Mouse (Mus musculus) embryonic facial prominence, embryonic 15.5 days (tissue): Measurements from ENCODE around the gene Add3. TPM values are rescaled to one million over a fixed set of nuclear protein-coding genes. Genes with fewer than 3 reads are reported as not detected.
A peak's percentile ranks its signal among the peaks of the same experiment; 100 is the strongest.

ENCODE experiments used
- ATAC-seq: fragments of 200-750 bp; cut with Nextera tagmentation; 2 replicates; pipeline ENCODE4 v1.8.0; 2017; ENCODE audit warnings: low read depth, moderate TSS enrichment; ENCODE audit not compliant: insufficient number of reproducible peaks, low FRiP score, low TSS enrichment
- H3K27ac ChIP-seq: fragments of 300-500 bp; sonication (generic); replicated peaks from 2 replicates; pipeline ENCODE4 v1.5.1; 2015; ENCODE audit warnings: mild to moderate bottlenecking, inconsistent platforms
- H3K27me3 ChIP-seq: fragments of 300-500 bp; sonication (generic); 2 replicates; pipeline ENCODE4 v1.6.1; 2015; ENCODE audit warnings: inconsistent platforms
- H3K36me3 ChIP-seq: fragments of 300-500 bp; sonication (generic); 2 replicates; pipeline ENCODE4 v1.6.1; 2015; ENCODE audit warnings: mild to moderate bottlenecking, inconsistent platforms
- H3K4me1 ChIP-seq: fragments of 300-500 bp; sonication (generic); 2 replicates; pipeline ENCODE4 v1.6.1; 2015; ENCODE audit warnings: inconsistent platforms
- H3K4me2 ChIP-seq: fragments of 300-500 bp; sonication (generic); replicated peaks from 2 replicates; pipeline ENCODE4 v1.6.1; 2015; ENCODE audit warnings: mild to moderate bottlenecking, inconsistent platforms
- H3K4me3 ChIP-seq: fragments of 300-500 bp; sonication (generic); replicated peaks from 2 replicates; pipeline ENCODE4 v1.5.1; 2015; ENCODE audit warnings: mild to moderate bottlenecking, inconsistent platforms
- H3K9ac ChIP-seq: fragments of 300-500 bp; sonication (generic); 2 replicates; pipeline ENCODE4 v1.6.1; 2015; ENCODE audit warnings: inconsistent platforms
- H3K9me3 ChIP-seq: fragments of 300-500 bp; sonication (generic); replicated peaks from 2 replicates; pipeline ENCODE4 v1.6.1; 2016; ENCODE audit warnings: inconsistent platforms
- WGBS: fragments of 180-500 bp; shearing (Covaris S2); methylation state at CpG from one replicate; pipeline ENCODE4 v1.1.7; 2015; 5-methylcytosine and 5-hydroxymethylcytosine counted together
- polyA plus RNA-seq: library from polyadenylated mRNA; unstranded; fragments of >200 nt; fragmentation: Nextera tagmentation; extraction: Ambion mirVana; gene quantifications from 2 replicates; pipeline ENCODE4 v1.2.1, GENCODE M21; 2015

The Add3 gene
- 73.1 and 79.4 TPM in 2 replicates for polyA plus RNA-seq

DNA sequence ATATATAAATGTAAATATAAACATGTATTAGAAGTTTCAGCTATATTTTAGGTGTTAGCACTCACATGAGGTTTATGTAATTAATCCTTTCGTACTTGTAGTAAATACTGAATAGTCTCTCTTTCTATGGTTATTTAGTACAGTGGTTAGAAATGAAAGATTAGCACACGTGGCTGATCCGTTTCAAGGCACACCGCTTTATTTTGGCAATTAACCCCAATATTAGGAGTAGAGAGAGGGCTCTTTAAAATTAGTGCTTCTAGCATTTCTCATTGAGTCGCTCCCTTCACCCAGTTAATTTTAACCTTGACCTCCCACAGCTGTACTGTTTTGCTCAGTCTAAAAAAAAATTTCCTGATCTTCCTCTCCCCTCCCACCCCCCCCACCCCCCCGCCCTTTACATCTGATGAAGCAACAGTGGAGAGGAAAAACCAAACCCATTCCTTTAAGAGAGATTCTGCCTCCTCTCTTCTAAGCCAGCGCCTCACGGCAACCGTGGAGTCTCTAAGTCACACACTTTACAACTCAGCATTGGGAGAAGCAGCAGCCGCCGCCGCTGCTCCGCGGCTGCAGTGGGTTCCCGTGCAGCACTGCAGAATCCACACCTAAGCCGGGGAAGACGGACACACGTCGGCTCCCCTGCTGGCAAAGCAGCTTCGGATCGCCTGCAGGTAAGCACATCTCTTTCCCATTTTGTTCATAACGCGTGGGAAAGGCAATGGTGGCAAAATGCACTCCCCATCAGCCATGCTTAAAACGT, at the start of gene Add3:
Add3 (plus strand) TSS at position 400 of the 760 bp plus-strand sequence.
- peak within 1 kb of the TSS; percentile 39 for H3K9ac ChIP-seq
- no peaks in the 10 kb centered on the region for H3K36me3 ChIP-seq
- ATAC-seq = no peak
- H3K4me2 ChIP-seq = peak within 1 kb of the TSS; percentile 76
- peaks cover 46% of the 10 kb centered on the region for H3K4me1 ChIP-seq
- no peaks in the 10 kb centered on the region for H3K27me3 ChIP-seq
- peak within 1 kb of the TSS; percentile 94 for H3K27ac ChIP-seq
- peak within 1 kb of the TSS; percentile 96 for H3K4me3 ChIP-seq
- 6% methylated on average over 24 of the region's 24 CpGs for WGBS
- H3K9me3 ChIP-seq = no peaks in the 10 kb centered on the region

- Histone ChIP-seq H3K4me3 (no peak overlapping the region), H3K36me3 (no peaks in the 10 kb centered on the region), H3K9me3 (no peaks in the 10 kb centered on the region), H3K4me1 (peaks cover 27% of the 10 kb centered on the region), H3K27me3 (no peaks in the 10 kb centered on the region), H3K4me2 (no peak overlapping the region), H3K27ac (no peak overlapping the region), H3K9ac (no peak overlapping the region)
- 91% methylated on average over 5 of the region's 5 CpGs for WGBS
- no peak for ATAC-seq
Measured at GRCm38 (mm10) chr19:53090677-53091076, 49.6 kb upstream of the Add3 start.

- Histone ChIP-seq H3K9ac (no peak overlapping the region), H3K4me3 (no peak overlapping the region), H3K27ac (no peak overlapping the region), H3K9me3 (no peaks in the 10 kb centered on the region), H3K4me1 (peaks cover 13% of the 10 kb centered on the region), H3K27me3 (no peaks in the 10 kb centered on the region), H3K36me3 (no peaks in the 10 kb centered on the region), H3K4me2 (no peak overlapping the region)
- ATAC-seq = no peak
- 81% methylated on average over 6 of the region's 6 CpGs for WGBS
Measured at GRCm38 (mm10) chr19:53092251-53092650, 48.0 kb upstream of the Add3 start.

- ATAC-seq = no peak
- no peak overlapping the region for H3K4me3 ChIP-seq
- no peaks in the 10 kb centered on the region for H3K9me3 ChIP-seq
- H3K27ac ChIP-seq = no peak overlapping the region
- no peaks in the 10 kb centered on the region for H3K27me3 ChIP-seq
- no peak overlapping the region for H3K9ac ChIP-seq
- 79% methylated on average over 3 of the region's 3 CpGs for WGBS
- H3K36me3 ChIP-seq = no peaks in the 10 kb centered on the region
- H3K4me2 ChIP-seq = no peak overlapping the region
- H3K4me1 ChIP-seq = 0 out of 2 replicates have a peak, but pooled peaks cover 3% of the 10 kb centered on the region
Measured at GRCm38 (mm10) chr19:53093294-53093693, 46.9 kb upstream of the Add3 start.

- no peaks in the 10 kb centered on the region for H3K27me3 ChIP-seq
- H3K4me1 ChIP-seq = 0 out of 2 replicates have a peak, but pooled peaks cover 3% of the 10 kb centered on the region
- H3K9me3 ChIP-seq = no peaks in the 10 kb centered on the region
- no peak overlapping the region for H3K4me2 ChIP-seq
- ATAC-seq = no peak
- H3K27ac ChIP-seq = no peak overlapping the region
- H3K36me3 ChIP-seq = no peaks in the 10 kb centered on the region
- 70% methylated on average over 4 of the region's 4 CpGs for WGBS
- no peak overlapping the region for H3K4me3 ChIP-seq
- no peak overlapping the region for H3K9ac ChIP-seq
Measured at GRCm38 (mm10) chr19:53094684-53095083, 45.6 kb upstream of the Add3 start.

- Histone ChIP-seq H3K4me1 (peaks cover 11% of the 10 kb centered on the region; the same call in 1 of the 2 replicates), H3K27me3 (no peaks in the 10 kb centered on the region), H3K4me2 (no peak overlapping the region), H3K36me3 (no peaks in the 10 kb centered on the region), H3K4me3 (no peak overlapping the region), H3K9ac (no peak overlapping the region), H3K27ac (no peak overlapping the region), H3K9me3 (no peaks in the 10 kb centered on the region)
- ATAC-seq = no peak
- WGBS = 54% methylated on average over 12 of the region's 12 CpGs
Measured at GRCm38 (mm10) chr19:53101374-53102300, 38.6 kb upstream of the Add3 start.

DNA sequence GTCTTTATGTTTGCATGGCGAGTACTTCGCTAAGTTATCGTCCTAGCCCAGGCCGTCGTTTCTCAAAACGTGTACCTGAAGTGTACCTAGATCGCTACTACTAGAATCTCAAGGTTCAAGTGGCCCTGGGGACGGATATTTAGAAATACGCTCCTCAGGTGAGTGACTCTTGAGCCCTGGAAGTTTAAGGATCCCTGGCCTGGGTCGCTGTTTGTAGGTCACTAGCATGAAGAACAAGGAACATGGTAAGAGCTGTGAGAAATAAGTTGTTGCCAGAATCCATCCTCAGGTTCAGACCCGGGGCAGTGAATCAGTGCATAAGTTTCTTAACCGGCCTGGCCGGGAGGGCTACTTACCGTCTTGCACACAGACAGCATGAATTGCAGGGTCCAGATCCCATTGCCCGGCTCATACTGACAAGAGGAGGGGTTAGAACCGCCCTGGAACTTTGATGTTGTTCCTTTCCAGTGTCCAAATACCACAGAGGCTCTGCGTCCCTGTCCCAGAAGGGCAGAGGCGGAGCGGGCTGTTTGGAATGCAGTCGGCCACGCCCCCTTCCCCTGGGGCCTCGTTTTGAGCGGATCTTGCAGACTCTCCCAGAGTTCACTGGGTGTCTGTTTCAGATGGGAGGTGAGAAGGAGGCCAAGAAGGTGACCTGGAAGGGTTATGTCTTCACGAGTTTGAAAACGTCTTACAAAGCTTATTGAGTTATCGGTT, 34.7 kb upstream of the Add3 start:
- Histone ChIP-seq H3K27ac (no peak overlapping the region), H3K9me3 (no peaks in the 10 kb centered on the region), H3K27me3 (no peaks in the 10 kb centered on the region), H3K4me2 (no peak overlapping the region), H3K4me1 (peaks cover 11% of the 10 kb centered on the region; the same call in 1 of the 2 replicates), H3K4me3 (no peak overlapping the region), H3K9ac (no peak overlapping the region), H3K36me3 (no peaks in the 10 kb centered on the region)
- WGBS = 45% methylated on average over 26 of the region's 26 CpGs
- ATAC-seq = peak; percentile 63; the same call in 1 of the 2 replicates

GRCm38 (mm10) chr19:53106952-53107351, 33.3 kb upstream of the Add3 start:
- H3K27me3 ChIP-seq = no peaks in the 10 kb centered on the region
- H3K36me3 ChIP-seq = no peaks in the 10 kb centered on the region
- H3K27ac ChIP-seq = no peak overlapping the region
- no peak; the same call in 1 of the 2 replicates for ATAC-seq
- no peaks in the 10 kb centered on the region for H3K9me3 ChIP-seq
- H3K4me3 ChIP-seq = no peak overlapping the region
- H3K4me1 ChIP-seq = peaks cover 7% of the 10 kb centered on the region; the same call in 1 of the 2 replicates
- no peak overlapping the region for H3K4me2 ChIP-seq
- H3K9ac ChIP-seq = no peak overlapping the region
- 80% methylated on average over 7 of the region's 7 CpGs for WGBS

DNA sequence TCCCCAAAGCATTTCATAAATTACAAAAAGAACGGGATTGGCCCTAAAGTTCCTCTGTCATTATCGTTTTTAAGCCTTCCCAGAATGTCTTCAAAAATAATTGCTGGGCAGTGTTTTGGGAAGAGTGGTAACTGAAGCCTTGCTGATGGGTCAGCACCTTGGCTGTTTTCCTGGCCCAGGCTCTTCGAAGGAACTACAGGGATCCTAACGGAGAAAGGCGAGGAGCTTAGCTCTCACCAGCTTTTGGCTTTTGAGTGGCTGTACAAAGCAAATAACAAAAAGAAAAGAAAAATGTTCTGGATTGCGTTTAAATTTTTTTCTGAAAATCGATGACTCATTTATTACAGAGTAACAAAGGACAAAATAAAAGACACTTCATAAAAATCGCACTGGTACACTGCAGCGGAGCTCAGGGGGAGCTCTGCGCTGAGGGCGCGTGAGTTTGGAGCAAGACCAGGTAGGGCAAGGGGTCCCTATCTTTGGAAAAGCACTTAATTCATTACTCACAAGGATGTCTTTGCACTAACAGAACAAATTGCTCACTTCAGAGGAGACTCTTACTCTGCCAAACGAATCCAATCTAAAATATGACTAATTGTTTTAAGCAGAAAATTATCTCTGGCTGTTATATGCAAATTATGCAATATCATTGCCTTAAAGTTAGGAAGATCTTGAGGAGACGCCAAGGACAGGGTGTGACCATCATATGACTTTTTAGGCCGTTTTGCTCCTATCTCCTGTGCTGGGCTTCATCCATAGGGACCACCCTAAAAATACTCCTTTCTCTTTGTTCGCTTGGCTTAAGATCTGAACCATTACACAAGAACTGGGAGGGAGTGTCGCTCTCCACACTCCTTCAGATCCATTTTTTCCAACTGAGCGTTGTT, 32.6 kb upstream of the Add3 start:
- no peak for ATAC-seq
- Histone ChIP-seq H3K27ac (no peak overlapping the region), H3K36me3 (no peaks in the 10 kb centered on the region), H3K4me3 (no peak overlapping the region), H3K4me1 (peaks cover 6% of the 10 kb centered on the region; the same call in 1 of the 2 replicates), H3K4me2 (no peak overlapping the region), H3K9ac (no peak overlapping the region), H3K27me3 (no peaks in the 10 kb centered on the region), H3K9me3 (no peaks in the 10 kb centered on the region)
- 74% methylated on average over 18 of the region's 18 CpGs for WGBS

DNA sequence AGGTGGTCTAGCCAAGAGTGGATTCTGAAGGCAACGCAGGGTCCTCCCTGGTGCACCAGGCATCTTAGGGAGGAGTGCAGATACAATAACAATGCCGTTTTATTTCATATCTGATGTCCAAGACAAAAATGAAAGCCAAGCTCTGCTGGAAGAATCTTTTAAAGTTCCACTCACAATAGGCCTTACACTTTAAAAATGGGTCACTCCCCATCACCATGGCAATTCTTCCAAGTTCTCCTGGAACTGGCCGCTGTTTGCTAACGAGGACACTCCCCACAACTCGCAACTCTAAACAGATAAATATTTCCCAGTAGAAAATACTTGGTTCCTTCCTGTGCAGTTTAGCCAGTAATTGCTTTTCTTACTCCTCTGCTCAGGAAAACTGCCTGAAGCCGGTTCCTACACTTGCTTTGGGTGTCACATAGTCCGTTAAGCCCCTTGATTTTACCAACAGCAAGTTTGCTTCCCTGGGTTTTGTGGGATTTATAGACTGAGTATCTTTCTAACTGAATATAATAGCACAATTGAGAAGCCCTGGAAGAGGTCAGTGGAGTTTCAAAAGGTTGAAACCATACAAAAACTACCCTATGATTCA, 28.1 kb upstream of the Add3 start:
- H3K36me3 ChIP-seq = no peaks in the 10 kb centered on the region
- H3K4me1 ChIP-seq = no peaks in the 10 kb centered on the region
- no peak for ATAC-seq
- H3K27ac ChIP-seq = no peak overlapping the region
- no peak overlapping the region for H3K4me3 ChIP-seq
- no peak overlapping the region for H3K4me2 ChIP-seq
- no peaks in the 10 kb centered on the region for H3K27me3 ChIP-seq
- no peak overlapping the region for H3K9ac ChIP-seq
- 57% methylated on average over 7 of the region's 7 CpGs for WGBS
- no peaks in the 10 kb centered on the region for H3K9me3 ChIP-seq
